Mouse (Mus musculus): ENCODE data around the gene Nudt9. TPM values are rescaled to one million over a fixed set of nuclear protein-coding genes. Genes with fewer than 3 reads are reported as not detected.

The Nudt9 gene
- total RNA-seq, 2 experiments from 2014 or later: 56.9 to 61.9 TPM

DNA sequence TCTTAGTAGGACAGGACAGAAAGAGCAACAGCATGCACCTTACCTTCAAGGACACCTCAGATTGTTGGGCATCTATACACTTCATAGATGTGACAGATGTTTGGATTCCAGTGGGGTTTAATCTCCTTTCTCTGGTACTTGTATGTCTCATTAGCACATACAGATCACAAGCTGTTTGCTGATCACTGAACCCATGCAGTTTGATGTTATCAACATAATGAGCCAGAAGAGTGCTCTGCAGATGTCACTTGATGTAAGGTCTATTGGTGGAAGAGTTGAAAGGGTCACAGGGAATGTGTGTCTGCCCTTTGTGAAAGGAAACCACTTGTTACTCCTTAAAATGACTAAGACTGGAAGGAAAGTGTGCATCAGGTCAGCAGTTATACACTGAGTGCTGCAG is 11.0 kb upstream of the Nudt9 start:
- no peak for DNase-seq (ENCODE audit: low spot score in 2 of 2)

GRCm38 (mm10) chr5:104035824-104036223 is 10.3 kb upstream of the Nudt9 start:
- DNase-seq (ENCODE audit: low spot score in 2 of 2): no peak

DNA sequence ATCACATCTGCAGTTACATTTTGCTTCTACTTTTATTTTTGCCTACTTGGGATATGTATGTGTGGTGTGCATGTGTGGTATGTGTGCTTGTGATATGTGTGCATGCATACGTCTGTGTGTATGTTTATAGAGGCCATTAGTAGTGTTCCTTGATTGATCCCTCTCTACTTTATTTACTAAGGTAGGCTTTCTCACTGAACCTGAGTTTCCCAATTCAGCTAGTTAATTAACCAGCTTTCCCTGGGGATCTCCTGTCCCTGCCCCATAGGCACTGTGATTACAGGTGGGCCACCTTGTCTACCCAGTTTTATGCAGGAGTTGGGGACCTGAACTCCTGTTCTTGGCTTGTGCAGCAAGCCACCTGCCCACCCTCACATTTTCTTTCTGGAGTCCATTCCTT is 9.4 kb upstream of the Nudt9 start:
- DNase-seq (ENCODE audit: low spot score in 2 of 2): no peak

DNA sequence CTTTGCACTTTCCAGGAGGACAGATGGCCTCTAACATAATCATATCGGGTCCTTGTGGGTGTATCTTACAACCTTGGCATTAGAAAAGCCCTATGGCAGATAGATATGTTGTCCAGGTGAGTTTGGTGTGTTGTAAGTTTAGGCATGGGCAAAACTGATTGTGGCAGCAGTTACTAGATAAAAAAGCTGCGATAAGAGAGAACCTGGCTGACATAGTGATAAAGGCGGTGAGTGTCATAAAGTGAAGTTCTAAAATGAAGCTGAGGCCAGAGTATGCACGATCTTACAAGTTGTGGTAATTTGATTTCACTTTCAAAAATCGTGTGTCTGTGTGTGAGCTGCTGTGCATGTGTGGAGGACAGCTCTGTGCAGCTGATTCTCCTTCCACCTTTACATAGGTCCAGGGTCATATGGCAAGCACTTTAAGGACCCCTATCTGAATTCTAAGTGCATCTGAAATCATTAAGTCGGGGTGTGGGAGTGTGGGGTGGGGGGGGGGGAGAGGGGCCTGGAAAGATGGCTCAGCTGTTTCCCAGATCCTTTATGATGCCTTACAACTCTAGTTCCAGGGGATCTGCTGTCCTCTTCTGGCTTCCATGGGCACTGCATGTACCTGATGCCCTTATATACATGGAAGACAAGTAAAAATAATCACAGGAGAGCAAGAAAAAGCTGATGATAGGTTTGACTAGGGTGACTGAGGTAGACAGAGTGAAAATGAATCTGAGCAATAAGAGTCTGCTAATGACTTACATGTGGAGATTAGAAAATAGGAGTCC is 6.8 kb upstream of the Nudt9 start:
- peak in 1 of 2 experiments; percentile 25 for DNase-seq (ENCODE audit: low spot score in 2 of 2)

- DNase-seq (ENCODE audit: low spot score in 2 of 2): no peak
Measured at GRCm38 (mm10) chr5:104042906-104043305, 3.2 kb upstream of the Nudt9 start.

- DNase-seq (ENCODE audit: low spot score in 2 of 2): no peak
Measured at GRCm38 (mm10) chr5:104043704-104044103, 2.4 kb upstream of the Nudt9 start.

DNA sequence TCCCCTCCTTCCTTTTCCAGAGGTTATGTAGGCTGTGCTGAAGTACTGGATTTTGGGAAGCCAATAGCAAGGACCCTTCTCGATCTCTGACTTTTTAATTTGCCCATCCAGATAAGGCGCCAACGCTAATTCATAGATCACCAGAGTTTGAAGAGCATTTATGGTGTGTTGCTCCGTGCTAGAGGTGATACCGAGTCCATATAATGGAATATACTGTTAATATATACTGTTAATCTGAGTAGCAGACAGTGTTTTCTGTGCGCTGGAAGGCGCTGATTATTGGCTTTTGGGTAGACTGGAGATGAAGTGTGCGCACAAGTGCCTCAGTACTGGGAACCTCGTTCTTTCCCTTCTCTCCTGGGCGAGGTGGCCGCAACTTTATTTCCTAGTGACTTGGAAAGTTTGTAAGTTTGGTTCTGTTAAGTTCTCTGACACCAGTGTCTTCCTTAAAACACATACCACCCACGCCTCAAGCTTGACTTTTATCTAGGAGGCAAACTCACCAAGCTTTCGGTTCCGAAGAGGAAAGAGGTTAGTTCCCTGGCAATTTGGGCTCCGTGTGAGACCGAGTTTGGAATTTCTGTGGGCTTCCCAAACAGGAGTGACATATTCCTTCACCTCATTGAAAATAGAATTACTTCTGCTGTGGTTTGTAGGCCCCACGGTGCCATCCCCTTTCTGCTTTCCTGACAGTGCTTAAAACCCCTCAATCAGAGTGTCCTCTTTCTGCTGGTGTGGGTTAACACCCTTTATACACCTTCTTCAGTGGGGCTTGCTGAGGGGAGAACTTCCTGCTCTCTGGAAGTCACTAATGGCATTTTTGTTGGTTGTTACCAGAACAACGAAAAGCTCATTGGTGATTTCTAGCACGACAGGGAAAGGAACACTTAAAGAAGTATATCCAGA is 1.3 kb downstream of the Nudt9 start:
- DNase-seq (ENCODE audit: low spot score in 2 of 2): peak in 1 of 2 experiments; percentile 25

GRCm38 (mm10) chr5:104048139-104048538 is 2.0 kb downstream of the Nudt9 start:
- DNase-seq (ENCODE audit: low spot score in 2 of 2): no peak

- no peak for DNase-seq (ENCODE audit: low spot score in 2 of 2)
Measured at GRCm38 (mm10) chr5:104052956-104053355, 6.8 kb downstream of the Nudt9 start.

DNA sequence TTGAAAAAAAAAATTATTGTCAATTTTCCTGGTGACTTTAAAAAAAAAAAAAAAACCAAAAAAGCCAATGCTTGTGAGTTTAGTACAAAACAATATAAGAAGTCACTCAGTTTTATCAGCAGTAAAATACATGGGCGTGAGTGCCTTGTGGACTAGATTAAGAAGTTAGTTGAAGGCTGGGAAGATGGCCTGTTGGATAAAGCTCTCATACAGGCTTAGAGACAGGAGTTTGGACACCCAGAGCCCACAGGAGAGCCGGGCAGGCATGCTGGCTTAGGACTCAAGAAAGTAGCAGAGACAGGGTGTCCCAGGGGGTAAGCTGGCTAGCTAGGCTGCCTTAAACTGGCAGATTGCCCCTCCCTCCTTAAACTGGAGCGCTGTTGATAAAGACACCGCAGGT is 8.8 kb downstream of the Nudt9 start:
- no peak for DNase-seq (ENCODE audit: low spot score in 2 of 2)

- no peak for DNase-seq (ENCODE audit: low spot score in 2 of 2)
Measured at GRCm38 (mm10) chr5:104055816-104056215, 9.7 kb downstream of the Nudt9 start.

- no peak for DNase-seq (ENCODE audit: low spot score in 2 of 2)
Measured at GRCm38 (mm10) chr5:104056295-104056694, 10.2 kb downstream of the Nudt9 start.

GRCm38 (mm10) chr5:104058021-104058420 is 11.9 kb downstream of the Nudt9 start:
- peak; percentile 53 to 64 for DNase-seq (ENCODE audit: low spot score in 2 of 2)

- no peak for DNase-seq (ENCODE audit: low spot score in 2 of 2)
Measured at GRCm38 (mm10) chr5:104059628-104060027, 13.5 kb downstream of the Nudt9 start.

DNA sequence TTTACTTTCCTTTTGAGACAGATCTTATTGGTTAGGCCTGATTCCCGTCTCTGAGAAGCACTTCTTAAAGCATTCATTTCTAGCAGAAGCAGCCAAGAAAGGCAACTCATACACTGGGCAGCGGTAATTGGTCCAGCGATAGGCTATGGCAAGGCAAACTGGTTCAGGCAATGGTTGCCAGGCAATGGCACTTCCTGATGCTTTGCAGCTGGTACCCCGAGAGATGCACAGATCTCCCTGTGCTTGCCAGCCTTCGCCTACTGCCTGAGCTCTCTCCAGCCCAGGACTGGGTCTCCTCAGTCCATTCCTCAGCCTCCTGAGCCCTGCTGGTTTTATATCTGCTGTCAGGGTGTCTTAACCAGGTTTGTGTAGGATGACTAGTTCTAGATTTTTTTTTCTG is 14.3 kb downstream of the Nudt9 start:
- no peak for DNase-seq (ENCODE audit: low spot score in 2 of 2)

DNA sequence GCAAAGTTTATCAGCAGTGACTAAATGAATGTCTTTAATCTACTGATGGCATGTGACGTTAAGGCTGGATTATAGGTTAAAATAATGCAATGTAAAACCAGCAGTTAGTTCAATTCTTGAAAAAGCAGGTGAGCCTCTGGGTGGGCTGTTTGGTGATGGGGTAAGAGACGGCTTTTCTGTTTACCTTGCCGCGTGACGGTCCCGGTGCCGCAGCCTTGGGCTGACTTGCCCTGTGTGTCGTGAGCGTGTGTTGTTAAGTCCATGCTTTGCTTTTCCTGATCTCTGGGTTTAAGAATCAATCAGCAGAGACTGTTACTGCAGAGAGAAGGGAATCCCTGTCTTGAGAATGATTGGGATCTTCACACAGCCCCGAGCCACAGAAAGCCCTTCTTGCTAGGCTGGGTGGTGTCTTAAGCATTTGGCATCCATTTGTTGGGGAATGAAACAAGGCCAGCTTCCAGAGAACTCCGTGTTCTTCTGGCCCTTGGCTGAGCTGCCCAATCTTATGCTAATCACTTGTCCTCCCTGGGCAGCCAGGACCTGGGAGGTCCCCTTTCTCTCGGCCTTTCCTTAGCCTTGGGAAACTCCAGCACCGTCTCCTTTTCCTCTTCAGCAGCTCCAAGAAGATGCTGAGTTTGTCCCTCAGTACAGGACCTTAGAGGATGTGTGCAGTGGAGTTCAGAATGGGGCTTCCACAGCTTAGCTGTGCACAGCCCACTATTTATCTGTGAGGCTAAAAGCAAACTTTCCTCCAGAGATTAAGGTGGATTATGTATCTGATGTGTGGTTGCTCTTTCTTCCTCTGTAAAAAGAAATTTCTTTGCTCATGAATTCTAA is 16.0 kb downstream of the Nudt9 start:
- no peak for DNase-seq (ENCODE audit: low spot score in 2 of 2)

- DNase-seq (ENCODE audit: low spot score in 2 of 2): no peak
Measured at GRCm38 (mm10) chr5:104062773-104063551, 16.9 kb downstream of the Nudt9 start.

- DNase-seq (ENCODE audit: low spot score in 2 of 2): no peak
Measured at GRCm38 (mm10) chr5:104068751-104069150, 22.6 kb downstream of the Nudt9 start.

DNA sequence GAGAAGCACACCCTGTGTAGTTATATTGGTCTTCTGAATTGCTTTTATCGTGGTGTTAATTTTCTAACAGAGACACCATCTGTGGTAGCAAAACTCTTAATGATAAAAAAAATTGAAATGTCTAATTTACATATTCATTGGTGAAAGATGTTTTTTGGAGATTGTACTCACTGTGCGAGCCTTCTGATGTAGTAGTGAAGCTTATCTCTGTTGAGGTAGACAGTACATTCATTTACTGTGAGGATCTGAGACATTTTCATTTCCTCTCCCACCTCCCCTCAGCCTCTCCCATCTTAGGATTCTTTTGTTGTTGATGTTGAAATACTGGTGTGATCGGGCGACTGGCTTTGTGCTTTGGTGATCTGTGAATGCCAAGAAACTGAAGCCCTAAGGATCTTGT is 24.9 kb downstream of the Nudt9 start:
- no peak for DNase-seq (ENCODE audit: low spot score in 2 of 2)

- no peak for DNase-seq (ENCODE audit: low spot score in 2 of 2)
Measured at GRCm38 (mm10) chr5:104072272-104072886, 26.3 kb downstream of the Nudt9 start.
